Mouse (Mus musculus) erythroblast, embryonic 14.5 days (primary cell): ENCODE results near the gene Cdk6.

ENCODE experiments used
- GATA1 ChIP-seq: IDR thresholded peaks from 2 replicates; pipeline ENCODE4 v1.6.1; 2012; ENCODE audit warnings: low read length, inconsistent platforms, mixed read lengths
- TAL1 ChIP-seq: IDR thresholded peaks from 3 replicates; pipeline ENCODE4 v1.6.1; 2012; ENCODE audit warnings: low read length, inconsistent platforms, mixed read lengths

DNA sequence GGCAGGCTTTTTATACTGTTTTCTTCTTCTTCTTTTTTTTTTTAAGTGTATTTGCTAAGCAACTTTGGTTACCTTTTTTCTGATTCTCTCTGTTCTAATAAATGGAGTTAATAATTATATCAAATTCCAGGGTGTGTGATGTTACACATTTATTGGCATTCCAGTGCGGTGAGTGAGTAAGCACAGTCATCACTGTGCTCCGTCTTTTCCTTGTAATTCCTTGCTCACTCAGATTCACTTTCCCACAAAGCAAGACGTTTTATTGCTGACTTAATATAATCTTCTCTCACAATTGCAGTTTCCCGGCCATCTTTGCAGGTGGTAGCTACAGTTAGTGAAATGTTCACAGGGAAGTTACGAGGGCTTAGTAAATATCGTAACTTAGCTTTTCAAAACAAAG, 19.2 kb upstream of the Cdk6 start:
- TF ChIP-seq TAL1 (no peak), GATA1 (no peak)
